Mouse (Mus musculus): ENCODE measurements around the gene Caprin1. TPM values are rescaled to one million over a fixed set of nuclear protein-coding genes. Genes with fewer than 3 reads are reported as not detected.

Gene Caprin1
- total RNA-seq (2021) = 100 to 1,000 TPM; 431 to 443 TPM
- long read RNA-seq, full-length matches to known transcripts = 53 of 140 reads
- long read RNA-seq, partial matches to known transcripts = 54 of 140 reads
- long read RNA-seq, other reads (novel, unspliced or antisense) = 33 of 140 reads

GRCm38 (mm10) chr2:103797491-103798009 is at the start of gene Caprin1:
Gene Caprin1, minus strand, starts transcription at chr2:103797649.
- peak; percentile 93 to 94 for DNase-seq (ENCODE audit: low spot score in 2 of 2)

- no peak for DNase-seq (ENCODE audit: low spot score in 2 of 2)
Measured at GRCm38 (mm10) chr2:103846875-103847274, 49.4 kb upstream of the Caprin1 start.

GRCm38 (mm10) chr2:103846271-103846670 is 48.8 kb upstream of the Caprin1 start:
- no peak for DNase-seq (ENCODE audit: low spot score in 2 of 2)

GRCm38 (mm10) chr2:103844016-103844415 is 46.6 kb upstream of the Caprin1 start:
- DNase-seq (ENCODE audit: low spot score in 2 of 2) = no peak

- peak in 1 of 2 experiments; percentile 6 for DNase-seq (ENCODE audit: low spot score in 2 of 2)
Measured at GRCm38 (mm10) chr2:103843321-103843720, 45.9 kb upstream of the Caprin1 start.

- DNase-seq (ENCODE audit: low spot score in 2 of 2) = peak in 1 of 2 experiments; percentile 7
Measured at GRCm38 (mm10) chr2:103842299-103842698, 44.9 kb upstream of the Caprin1 start.

- DNase-seq (ENCODE audit: low spot score in 2 of 2) = peak in 1 of 2 experiments; percentile 4
Measured at GRCm38 (mm10) chr2:103838483-103838882, 41.0 kb upstream of the Caprin1 start.

GRCm38 (mm10) chr2:103837166-103837565 is 39.7 kb upstream of the Caprin1 start:
- DNase-seq (ENCODE audit: low spot score in 2 of 2) = no peak

- DNase-seq (ENCODE audit: low spot score in 2 of 2) = peak in 1 of 2 experiments; percentile 14
Measured at GRCm38 (mm10) chr2:103835614-103836395, 38.4 kb upstream of the Caprin1 start.

GRCm38 (mm10) chr2:103833816-103834445 is 36.5 kb upstream of the Caprin1 start:
- peak in 1 of 2 experiments; percentile 0 for DNase-seq (ENCODE audit: low spot score in 2 of 2)

- DNase-seq (ENCODE audit: low spot score in 2 of 2) = peak in 1 of 2 experiments; percentile 7
Measured at GRCm38 (mm10) chr2:103832899-103833298, 35.5 kb upstream of the Caprin1 start.

GRCm38 (mm10) chr2:103828900-103829299 is 31.5 kb upstream of the Caprin1 start:
- no peak for DNase-seq (ENCODE audit: low spot score in 2 of 2)

GRCm38 (mm10) chr2:103824916-103825315 is 27.5 kb upstream of the Caprin1 start:
- DNase-seq (ENCODE audit: low spot score in 2 of 2) = no peak

GRCm38 (mm10) chr2:103822560-103822959 is 25.1 kb upstream of the Caprin1 start:
- DNase-seq (ENCODE audit: low spot score in 2 of 2) = no peak

- DNase-seq (ENCODE audit: low spot score in 2 of 2) = no peak
Measured at GRCm38 (mm10) chr2:103817145-103817895, 19.9 kb upstream of the Caprin1 start.

GRCm38 (mm10) chr2:103815976-103816375 is 18.5 kb upstream of the Caprin1 start:
- no peak for DNase-seq (ENCODE audit: low spot score in 2 of 2)

GRCm38 (mm10) chr2:103811465-103812191 is 14.2 kb upstream of the Caprin1 start:
- no peak for DNase-seq (ENCODE audit: low spot score in 2 of 2)

GRCm38 (mm10) chr2:103810412-103810811 is 13.0 kb upstream of the Caprin1 start:
- no peak for DNase-seq (ENCODE audit: low spot score in 2 of 2)

GRCm38 (mm10) chr2:103808466-103808865 is 11.0 kb upstream of the Caprin1 start:
- DNase-seq (ENCODE audit: low spot score in 2 of 2) = no peak

- no peak for DNase-seq (ENCODE audit: low spot score in 2 of 2)
Measured at GRCm38 (mm10) chr2:103803770-103804530, 6.5 kb upstream of the Caprin1 start.

All from layer of hippocampus, postnatal 10 days (tissue).